Mouse (Mus musculus) kidney, postnatal 4 days (tissue): ENCODE measurements around the gene Gm10487.
"Not testable (repeated sequence)": the region's sequence is repeated elsewhere in the genome, so short reads cannot be mapped to it uniquely, and the experiment has no call there.

Experiments used
- DNase-seq, 2 experiments: peaks; one replicate each; pipeline ENCODE4 v3.0.0; 2021; ENCODE audit warnings: mixed read lengths in 2 of 2

The Gm10487 gene

DNA sequence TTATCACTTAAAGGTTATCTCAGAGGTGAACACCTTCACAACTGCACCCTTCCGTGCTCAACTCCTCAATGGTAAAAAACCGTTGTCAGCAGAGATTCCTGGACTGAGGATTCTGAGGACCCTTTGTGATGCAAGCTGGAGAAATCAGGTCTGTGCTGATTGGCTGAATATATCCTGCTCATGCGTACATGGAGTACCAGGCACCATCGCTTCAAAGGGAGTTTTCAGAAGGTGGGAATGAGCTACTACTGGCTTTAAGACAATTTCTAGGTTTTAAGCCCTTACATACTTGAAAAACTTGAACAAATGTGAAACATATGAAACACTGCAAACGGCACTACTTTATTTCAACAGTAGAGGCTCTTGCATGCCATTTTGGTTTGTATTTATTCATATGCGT lies at the start of gene Gm10487:
TSS of gene Gm10487 (minus strand) at position 101 of the 400 bp plus-strand sequence.
- not testable (repeated sequence) for DNase-seq
